Mouse (Mus musculus): Measurements from ENCODE around the gene Cdcp2.

Cdcp2 gene

GRCm38 (mm10) chr4:107129373-107129772 is 32.7 kb downstream of the Cdcp2 start:
- in situ Hi-C loops (cut with MboI, MseI) = no loop called here

GRCm38 (mm10) chr4:107130534-107130933 is 33.8 kb downstream of the Cdcp2 start:
- in situ Hi-C loops (cut with MboI, MseI) = loop anchor here (10.0 kb wide), 1 partner anchor 116 kb away; no protein-coding TSS in a partner anchor

GRCm38 (mm10) chr4:107134891-107135290 is 38.2 kb downstream of the Cdcp2 start:
- in situ Hi-C loops (cut with MboI, MseI) = loop anchor here (10.0 kb wide), 1 partner anchor 120 kb away; no protein-coding TSS in a partner anchor

GRCm38 (mm10) chr4:107135663-107136062 is 39.0 kb downstream of the Cdcp2 start:
- in situ Hi-C loops (cut with MboI, MseI) = loop anchor here (10.0 kb wide), 1 partner anchor 121 kb away; no protein-coding TSS in a partner anchor

- in situ Hi-C loops (cut with MboI, MseI) = loop anchor here (10.0 kb wide), 1 partner anchor 122 kb away; no protein-coding TSS in a partner anchor
Observed at GRCm38 (mm10) chr4:107136531-107136930, 39.8 kb downstream of the Cdcp2 start.

- in situ Hi-C loops (cut with MboI, MseI) = loop anchor here (10.0 kb wide), 1 partner anchor 124 kb away; no protein-coding TSS in a partner anchor
Observed at GRCm38 (mm10) chr4:107138948-107139835, 42.5 kb downstream of the Cdcp2 start.

- in situ Hi-C loops (cut with MboI, MseI) = loop anchor here (10.0 kb wide), 1 partner anchor 125 kb away; no protein-coding TSS in a partner anchor
Observed at GRCm38 (mm10) chr4:107139836-107140631, 43.3 kb downstream of the Cdcp2 start.

- in situ Hi-C loops (cut with MboI, MseI) = no loop called here
Observed at GRCm38 (mm10) chr4:107143511-107143910, 46.8 kb downstream of the Cdcp2 start.

GRCm38 (mm10) chr4:107150991-107151390 is 54.3 kb downstream of the Cdcp2 start:
- in situ Hi-C loops (cut with MboI, MseI) = no loop called here

- in situ Hi-C loops (cut with MboI, MseI) = no loop called here
Observed at GRCm38 (mm10) chr4:107152571-107152970, 55.9 kb downstream of the Cdcp2 start.

- in situ Hi-C loops (cut with MboI, MseI) = no loop called here
Observed at GRCm38 (mm10) chr4:107156983-107157401, 60.3 kb downstream of the Cdcp2 start.

GRCm38 (mm10) chr4:107159166-107159773 is 62.6 kb downstream of the Cdcp2 start:
- in situ Hi-C loops (cut with MboI, MseI) = no loop called here

GRCm38 (mm10) chr4:107160181-107160580 is 63.5 kb downstream of the Cdcp2 start:
- in situ Hi-C loops (cut with MboI, MseI) = loop anchor here (10.0 kb wide), 1 partner anchor 345 kb away; no protein-coding TSS in a partner anchor

All from T-helper 2 cell (primary cell).